Mouse (Mus musculus) urinary bladder, adult 18-20 months (tissue): ENCODE results near the gene Picalm.
A peak's percentile ranks its signal among the peaks of the same experiment; 100 is the strongest.

Experiments
- DNase-seq, 2 experiments: peaks; one replicate each; pipeline ENCODE4 v3.0.0; 2022; ENCODE audit warnings: low spot score in 2 of 2, mixed read lengths in 2 of 2

Gene Picalm

GRCm38 (mm10) chr7:90129732-90130392 is at the start of gene Picalm:
Gene Picalm, plus strand, starts transcription at chr7:90130213.
- peak; percentile 97 for DNase-seq

- no peak for DNase-seq
Observed at GRCm38 (mm10) chr7:90083799-90084198, 46.2 kb upstream of the Picalm start.

DNA sequence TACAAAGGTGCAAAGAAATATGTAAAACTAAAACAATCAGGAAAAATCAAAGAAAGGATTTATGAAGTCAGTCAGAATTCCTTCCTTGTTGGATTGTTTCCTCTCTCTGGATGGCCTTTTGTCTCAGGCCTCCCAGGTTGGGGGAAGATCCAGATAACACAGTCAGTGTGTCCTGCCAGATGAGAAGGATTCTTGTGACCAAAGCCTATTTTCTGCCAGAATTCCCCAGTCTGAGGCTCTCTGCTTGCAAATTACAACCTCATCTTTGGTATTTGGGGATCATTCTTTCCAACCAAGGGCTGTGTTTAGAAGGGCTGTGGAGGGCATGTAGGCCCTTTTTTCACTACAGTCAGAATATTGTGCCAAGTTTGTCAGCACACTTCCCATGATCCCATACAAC is 45.5 kb upstream of the Picalm start:
- DNase-seq: no peak

DNA sequence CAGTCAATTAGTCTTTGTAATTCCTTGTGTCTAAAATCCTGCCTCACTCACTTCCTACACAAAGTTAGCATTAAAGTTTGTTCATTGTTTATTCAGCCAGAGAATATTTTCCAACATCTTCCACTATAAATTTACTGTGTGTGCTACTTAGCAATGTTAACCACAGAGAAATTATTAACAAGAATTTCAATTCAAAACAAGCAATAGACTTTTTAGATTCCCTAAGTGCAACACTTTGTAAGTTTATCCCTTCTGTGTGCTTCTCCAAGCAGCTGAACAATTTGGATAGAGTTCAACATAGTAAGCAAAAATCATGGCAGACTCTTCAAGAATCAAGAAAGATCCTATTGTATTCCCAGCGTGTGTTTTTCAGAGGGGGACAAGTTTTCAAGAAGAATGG is 44.3 kb upstream of the Picalm start:
- no peak for DNase-seq

- no peak for DNase-seq
Observed at GRCm38 (mm10) chr7:90086821-90087220, 43.2 kb upstream of the Picalm start.

GRCm38 (mm10) chr7:90090996-90091395 is 39.0 kb upstream of the Picalm start:
- no peak for DNase-seq

DNA sequence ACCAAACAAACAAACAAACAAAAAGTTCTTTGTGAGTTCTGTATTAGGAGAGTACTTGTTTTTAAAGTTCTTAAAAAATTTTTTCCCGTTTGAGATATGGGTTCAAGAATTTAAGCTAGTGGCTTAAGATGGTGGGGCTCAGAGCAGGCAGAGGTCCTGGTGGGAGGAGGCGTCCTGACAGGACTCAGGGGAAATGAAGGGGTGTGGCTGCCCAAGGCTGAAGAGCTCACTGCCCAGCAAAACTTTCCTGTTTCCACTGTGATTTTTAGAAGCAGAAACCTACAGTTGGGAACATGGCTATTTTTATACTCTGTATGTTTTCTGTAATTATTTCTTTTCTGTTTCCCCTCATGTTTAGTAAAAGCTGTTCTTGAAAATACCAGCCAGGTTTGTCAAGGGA is 38.3 kb upstream of the Picalm start:
- DNase-seq: no peak

- DNase-seq: no peak
Observed at GRCm38 (mm10) chr7:90092452-90093450, 37.3 kb upstream of the Picalm start.

DNA sequence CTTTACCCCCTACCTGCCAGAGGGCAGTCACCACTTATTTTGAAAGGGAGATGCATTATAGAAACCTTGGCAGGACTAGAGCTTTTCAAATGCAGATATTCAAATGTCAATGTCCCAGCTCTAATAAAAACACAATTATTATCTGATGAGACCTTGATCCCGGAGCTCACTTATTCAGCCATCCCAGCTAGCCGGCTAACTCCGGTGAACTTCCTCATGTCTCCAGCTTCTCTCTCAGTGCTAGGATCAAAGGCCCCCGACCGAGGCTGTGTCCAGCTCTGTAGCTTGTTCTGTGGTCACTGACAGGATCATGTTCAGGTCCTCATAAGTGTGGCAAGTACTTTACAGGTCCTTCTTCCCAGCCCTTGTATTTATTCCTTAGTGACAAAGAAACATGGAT is 34.9 kb upstream of the Picalm start:
- no peak for DNase-seq

DNA sequence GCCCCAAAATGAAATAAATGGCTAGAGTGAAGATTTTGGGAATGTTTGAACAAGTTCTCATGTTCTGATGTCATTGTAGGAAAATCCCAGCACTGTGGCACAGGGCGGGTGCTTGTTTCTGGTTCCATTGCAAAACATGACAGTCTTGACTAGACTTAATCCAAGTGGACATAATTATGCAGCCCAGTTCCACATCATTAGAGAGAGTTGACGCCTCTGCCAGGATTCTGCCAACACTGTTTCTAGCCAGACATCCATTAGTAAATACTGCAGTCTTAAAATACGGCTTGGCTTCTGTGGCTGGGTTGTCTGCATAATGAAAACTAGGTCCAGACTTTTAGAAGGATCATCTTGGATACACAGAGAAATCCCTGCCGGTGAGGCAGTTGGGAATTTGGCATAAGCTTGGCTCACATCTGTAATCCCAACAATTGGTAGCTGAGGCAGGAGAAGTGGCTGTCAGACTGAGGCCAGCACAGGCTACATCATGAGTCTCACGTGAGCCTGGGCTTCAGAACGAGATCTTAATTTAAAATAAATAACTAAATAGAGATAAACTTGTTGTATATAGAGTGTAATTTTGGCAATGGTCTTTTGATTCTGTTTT is 34.1 kb upstream of the Picalm start:
- peak in 1 of 2 experiments; percentile 54 for DNase-seq

GRCm38 (mm10) chr7:90096609-90097008 is 33.4 kb upstream of the Picalm start:
- DNase-seq: no peak

DNA sequence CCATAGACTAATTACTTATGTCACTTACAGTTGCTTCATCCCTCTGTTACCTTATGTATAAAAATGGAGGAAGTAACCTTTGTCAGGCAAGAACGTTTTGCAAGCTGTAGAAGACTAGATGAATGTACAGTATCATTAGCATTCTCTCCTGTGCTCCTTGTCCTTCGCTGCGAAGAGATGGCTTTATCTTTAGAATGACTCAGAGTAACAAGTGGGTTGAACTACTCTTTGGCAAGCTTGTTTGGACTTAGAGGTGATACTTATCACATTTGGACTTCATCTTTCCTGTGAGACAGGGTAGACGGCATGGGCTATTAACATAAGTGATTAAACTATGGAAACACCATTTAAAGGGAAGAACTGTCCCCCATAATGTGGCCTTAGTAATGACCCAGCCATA is 31.8 kb upstream of the Picalm start:
- no peak for DNase-seq

DNA sequence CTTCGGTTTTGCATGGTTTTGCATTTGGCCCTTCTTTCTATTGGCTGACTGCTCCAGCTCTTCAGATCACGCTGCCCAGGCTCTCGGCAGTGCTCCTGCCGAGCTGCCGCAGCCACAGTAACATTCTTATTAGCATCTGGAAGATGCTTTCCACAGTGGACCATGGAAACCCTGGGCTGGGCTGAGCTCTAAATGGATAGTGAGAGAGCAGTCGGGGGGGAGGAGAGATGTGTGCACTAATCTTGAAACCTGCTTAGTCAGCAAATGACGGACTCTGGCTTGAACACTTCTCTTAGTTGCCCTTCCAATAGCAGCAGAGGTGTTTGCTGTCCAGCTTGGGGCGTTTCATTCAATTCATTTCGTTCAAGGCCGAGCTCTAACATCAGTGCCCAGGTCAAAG is 30.8 kb upstream of the Picalm start:
- DNase-seq: no peak

- no peak for DNase-seq
Observed at GRCm38 (mm10) chr7:90100614-90101160, 29.3 kb upstream of the Picalm start.

GRCm38 (mm10) chr7:90116100-90116499 is 13.9 kb upstream of the Picalm start:
- DNase-seq: no peak

- no peak for DNase-seq
Observed at GRCm38 (mm10) chr7:90120106-90120505, 9.9 kb upstream of the Picalm start.

DNA sequence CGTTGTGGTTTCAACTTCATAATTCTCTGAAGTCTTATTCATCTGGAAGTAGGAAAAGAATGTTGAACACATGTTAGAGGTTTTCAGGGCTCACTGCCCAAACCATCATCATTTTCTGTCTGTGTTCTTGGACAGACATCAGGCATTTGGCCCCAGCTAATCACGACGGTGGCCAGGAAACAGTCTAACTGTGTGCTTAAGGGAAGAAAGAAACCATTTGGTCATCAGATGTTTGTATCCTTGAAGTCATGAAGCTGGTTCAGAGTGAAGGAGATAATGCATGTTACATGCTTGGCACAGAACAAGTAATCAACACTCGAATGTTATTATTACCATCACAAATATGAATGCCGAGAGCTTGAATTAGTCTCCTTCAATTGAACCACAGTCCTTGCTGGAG is 5.0 kb upstream of the Picalm start:
- peak in 1 of 2 experiments; percentile 35 for DNase-seq

DNA sequence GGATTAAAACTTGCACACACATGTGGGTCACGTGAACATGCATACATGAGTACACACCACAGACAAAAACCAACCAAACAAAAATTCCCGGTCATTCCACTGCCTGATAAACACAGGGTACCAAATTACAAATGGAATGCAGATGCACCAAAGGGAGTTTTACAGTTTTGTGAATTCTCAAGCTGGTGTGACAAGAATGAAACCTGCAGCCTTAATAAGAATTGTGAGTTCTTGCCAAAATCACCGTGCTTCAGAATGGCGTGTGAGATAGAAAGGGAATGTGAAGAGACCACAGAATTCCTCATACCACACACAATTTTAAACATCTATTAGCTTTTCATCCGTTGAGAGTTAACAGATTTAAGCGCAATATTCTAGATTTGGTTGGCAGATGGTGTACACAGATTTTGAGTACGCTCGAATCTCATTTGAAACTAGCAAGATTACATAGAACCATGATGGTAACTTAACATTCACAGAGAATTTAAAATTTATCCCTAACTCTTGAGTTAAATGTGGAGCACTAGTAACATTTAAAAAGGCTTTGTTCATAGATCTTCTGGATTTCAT is 1.3 kb upstream of the Picalm start:
- no peak for DNase-seq

GRCm38 (mm10) chr7:90129271-90129731 is 712 bp upstream of the Picalm start:
- DNase-seq: peak; percentile 22 to 30

GRCm38 (mm10) chr7:90130501-90131375 is 725 bp downstream of the Picalm start:
- no peak for DNase-seq

GRCm38 (mm10) chr7:90131376-90131651 is 1.3 kb downstream of the Picalm start:
- no peak for DNase-seq
